Mouse (Mus musculus) Muller cell, postnatal 12 days (primary cell): ENCODE results near the gene Kat2b.
A peak's percentile ranks its signal among the peaks of the same experiment; 100 is the strongest.
"Not testable (repeated sequence)": the region's sequence is repeated elsewhere in the genome, so short reads cannot be mapped to it uniquely, and the experiment has no call there.

Source experiments
- DNase-seq: peaks from one replicate; pipeline ENCODE4 v3.0.0-alpha.2; 2015; ENCODE audit errors: inconsistent ontology term

The Kat2b gene

DNA sequence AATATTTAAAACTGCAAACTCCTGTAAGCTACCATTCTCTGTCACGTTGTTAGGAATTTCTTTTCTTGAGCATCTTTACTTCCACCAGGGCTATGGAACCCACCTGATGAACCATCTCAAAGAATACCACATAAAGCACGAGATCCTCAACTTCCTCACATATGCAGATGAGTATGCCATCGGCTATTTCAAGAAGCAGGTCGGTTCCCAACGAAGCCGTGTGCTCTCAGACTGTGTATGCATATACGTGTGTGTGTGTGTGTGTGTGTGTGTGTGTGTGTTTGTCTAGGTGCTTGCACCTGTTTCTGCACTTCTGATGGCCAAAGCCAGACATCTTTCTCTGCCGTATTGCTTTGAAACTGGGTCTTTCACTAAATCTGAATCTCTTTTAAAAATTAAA is 92.6 kb downstream of the Kat2b start:
- DNase-seq = no peak

DNA sequence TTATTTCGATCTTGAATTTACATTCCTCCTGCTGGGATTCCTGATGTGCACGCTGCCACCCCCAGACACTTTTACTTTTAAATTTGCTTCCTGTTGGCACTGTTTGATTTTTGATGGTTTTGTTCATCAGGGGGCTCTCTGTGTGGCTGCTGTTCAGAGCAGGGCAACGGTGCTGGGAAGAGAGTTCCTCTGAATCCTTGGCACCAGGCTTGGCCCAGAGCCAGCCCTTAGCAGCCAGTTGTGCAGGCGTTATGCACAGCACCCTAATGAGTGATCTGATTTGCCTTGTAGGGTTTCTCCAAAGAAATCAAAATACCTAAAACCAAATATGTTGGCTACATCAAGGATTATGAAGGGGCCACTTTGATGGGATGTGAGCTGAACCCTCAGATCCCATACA is 93.1 kb downstream of the Kat2b start:
- no peak for DNase-seq

DNA sequence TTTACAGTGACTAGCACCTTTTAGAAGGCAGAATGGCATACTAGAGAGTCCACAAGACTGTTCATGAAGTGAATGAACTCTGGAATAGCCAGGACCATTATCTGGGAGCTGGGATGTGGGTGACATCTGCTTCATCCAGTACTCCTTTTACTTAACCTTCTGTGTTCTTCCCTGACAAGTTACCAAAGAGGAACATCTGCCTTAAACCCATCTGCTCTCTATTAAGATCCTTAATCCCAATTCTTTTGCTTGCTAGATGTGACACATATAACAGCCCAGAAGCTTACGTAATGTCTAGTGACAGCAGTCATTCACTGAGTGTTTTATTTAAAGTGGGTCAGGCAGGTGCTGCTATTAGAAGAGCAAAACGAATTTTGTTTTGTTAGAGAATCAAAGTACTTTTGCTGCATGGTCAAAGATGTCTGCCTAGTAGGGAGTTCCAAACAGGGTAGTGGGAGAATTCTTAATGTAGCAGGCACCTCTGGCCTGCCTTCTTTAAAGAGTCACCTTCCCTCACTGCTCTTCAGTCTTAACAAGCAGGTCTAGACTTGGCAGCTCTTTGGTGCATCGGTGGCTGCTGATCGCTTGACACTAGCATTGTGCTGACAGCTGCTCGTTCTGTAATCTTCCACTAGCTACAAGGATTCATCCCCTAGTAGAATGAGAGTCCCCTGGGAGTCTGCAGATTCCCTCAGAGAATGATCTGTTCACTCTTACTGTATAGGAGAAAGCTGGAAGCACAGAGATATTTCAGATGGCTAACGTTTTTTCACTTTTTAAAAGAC is 94.6 kb downstream of the Kat2b start:
- DNase-seq = no peak

DNA sequence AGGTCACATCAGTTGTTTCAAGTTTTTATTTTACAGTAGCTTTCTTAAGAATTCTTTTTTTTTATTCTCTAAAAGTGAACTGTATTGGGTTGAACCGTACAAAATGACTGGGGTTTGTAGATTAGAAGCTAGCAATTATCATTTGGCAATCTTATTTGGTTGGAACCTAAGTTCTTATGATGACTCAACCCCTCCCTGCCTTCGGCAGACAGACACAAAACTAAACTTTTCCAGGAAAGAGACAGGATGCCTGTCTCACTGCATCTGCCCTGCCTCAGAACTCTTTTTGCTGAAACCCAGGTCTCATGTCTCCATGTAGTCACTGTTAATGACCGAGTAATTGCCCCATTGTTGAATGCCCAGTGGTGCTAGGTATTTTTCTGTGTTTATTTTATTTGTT is 97.6 kb downstream of the Kat2b start:
- DNase-seq = no peak

DNA sequence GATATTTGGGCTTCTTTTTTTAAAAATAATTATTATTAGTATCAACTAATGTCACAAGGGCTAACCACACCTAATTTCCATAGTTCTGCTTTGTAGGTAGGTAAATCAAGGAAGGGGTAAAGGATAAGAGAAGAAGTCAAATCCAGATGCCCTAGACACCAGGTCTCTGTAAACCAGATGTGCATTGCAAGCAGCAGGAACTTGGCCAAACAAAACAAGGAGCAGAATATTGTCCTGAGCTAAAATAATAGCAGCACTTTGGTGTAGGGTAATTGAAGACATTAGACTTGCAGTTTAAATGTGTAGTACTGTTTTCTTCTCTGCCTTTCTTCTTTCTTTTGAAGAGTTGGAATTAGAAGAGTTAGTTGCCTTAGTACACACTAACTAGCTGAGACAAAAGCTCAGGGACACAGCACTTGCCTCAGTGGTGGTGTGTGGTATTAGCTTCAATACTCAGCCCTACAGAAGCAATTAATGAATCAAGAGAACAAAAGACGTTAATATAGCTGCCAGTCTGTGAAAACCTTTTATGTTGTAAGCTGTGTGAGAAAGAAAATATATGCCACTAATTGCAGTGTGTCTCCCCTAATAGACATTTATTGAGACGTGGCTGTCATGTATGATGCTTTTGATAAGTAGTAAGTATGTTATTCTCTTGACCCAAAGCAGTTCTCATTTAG is 98.2 kb downstream of the Kat2b start:
- no peak for DNase-seq

DNA sequence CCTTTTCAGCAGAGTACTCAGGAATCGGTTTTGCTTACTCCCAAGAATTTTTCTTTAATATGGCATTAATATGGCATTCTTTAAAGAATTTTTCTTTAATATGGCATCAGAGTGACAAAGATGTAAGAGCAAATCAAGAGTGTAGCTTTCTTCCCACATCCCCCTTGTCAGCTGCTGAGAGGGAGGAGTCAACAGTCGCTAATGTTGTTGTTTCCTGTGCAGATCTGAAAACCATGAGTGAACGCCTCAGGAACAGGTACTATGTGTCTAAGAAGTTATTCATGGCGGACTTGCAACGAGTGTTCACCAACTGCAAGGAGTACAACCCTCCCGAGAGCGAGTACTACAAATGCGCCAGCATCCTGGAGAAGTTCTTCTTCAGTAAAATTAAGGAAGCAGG is 103.8 kb downstream of the Kat2b start:
- no peak for DNase-seq

DNA sequence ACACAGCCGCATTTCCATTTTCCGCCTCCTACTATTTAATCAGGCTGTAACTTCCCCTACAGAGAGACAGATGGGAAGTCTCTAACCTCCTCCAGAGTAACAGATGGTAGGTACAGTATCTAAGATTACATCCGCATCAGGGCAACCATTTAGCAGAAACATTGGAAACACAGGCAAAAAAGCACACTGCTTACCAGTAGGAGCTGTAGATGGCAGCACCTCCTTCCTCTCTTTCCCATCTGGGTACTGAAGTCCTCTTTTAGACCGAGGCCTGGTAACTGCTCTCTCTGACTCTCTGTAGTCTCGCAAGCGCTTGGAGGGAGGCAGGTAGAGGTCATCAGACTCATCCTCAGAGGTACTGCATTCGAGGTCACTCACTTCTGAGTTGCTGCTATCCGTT is 112.1 kb downstream of the Kat2b start:
- DNase-seq = peak; percentile 11

DNA sequence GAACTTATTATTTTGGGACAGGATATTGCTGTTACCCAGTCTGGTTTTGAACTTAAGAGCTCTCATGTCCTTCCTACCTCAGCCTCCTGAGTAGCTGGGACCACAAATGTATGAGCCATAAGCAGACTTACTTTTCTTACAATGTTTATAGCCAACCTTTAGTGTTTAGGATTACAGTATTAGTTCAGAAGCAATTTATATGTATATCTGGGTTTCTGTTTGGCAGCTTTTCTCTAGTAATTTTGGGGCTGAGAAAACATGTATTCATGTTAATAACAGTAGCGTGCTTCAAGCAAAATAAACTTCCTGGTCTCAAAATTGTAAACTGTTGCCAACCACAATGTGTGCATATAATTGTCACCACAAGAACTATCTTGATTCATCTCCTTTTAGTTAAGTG is 121.7 kb downstream of the Kat2b start:
- DNase-seq = peak; percentile 6

DNA sequence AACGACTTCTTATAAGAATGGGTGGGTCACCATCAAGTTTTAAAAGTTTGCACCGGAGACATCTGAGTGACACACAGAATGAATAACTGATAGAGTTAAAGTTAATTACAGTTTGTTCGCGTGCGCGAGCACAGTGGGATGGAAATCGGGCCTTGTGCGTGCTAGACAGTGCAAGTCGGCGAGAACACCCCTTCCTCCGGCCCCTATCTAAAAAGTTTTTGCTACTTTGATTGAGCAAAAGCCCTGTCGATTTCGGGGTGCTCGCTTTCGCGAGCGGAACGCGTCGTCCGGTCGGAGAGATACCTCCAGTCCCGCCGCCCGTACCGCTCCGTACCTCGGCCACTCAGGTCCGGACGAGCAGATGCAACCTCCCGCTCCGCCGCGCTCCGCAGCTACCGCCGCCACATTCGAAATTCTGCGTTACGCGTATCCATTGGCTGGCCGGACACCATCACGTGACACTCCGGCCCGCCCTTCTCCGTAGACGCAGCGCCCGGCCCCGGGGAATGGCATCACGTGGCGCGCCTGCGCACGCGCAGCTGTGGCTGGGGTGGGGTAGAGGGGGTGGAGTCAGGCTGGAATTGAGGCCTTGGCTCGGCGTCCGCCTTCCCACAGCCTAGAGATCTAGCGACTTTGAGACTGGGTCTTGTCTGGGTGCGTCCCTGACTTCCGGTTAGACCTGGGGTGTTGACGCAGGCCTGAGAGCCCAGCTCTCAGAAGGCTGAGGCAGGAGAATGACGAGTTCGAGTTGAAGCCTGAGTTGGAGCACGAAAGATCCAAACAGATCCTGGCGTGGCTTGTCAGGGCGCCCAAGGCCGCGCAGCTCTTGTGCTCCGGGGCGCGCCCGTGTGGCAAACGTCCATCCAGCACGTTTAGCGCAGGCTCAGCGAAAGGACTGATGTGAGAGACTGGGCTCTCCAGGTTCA is 122.5 kb downstream of the Kat2b start, which contains the start of gene Sgo1:
Sgo1 (minus strand) TSS at position 457 of the 926 bp plus-strand sequence.
- peak; percentile 99 for DNase-seq

DNA sequence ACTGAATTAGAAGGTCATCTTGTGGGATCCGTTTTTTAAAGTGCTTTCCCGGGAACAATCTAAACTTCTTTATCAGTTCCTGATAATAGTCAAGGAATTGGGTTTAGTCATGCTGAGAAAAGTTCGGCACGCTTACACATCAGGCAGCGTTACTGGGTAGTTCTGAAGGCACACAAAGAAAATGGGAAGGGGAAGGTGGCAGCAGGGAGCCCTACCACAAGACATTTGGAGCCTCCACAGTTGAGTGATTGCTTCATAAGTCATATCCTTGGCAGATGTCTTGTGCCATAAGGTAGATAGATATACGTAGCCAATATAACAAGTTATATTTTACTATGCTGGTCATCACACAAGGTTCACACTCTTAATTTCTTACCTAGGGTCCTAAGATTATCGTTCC is 123.3 kb downstream of the Kat2b start:
- no peak for DNase-seq

DNA sequence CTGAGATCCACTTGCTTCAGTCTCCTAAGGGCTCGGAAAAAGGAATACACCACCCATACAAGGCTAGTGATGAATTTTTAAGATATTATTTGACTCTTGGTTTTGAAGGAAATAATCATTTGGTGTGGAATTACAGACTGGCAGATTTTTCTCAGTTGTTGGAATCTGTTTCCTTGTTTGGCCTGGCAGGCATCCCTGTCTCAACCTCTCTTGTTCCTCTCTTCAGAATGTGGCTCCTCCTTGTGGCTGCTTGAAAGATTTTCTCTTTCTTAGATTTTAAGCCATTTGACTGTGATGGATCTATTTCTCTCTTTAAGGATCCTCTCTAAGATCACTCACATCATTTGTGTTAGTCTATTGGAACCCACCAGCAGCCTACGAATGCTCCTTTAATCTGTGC is 127.4 kb downstream of the Kat2b start:
- DNase-seq = peak; percentile 49

DNA sequence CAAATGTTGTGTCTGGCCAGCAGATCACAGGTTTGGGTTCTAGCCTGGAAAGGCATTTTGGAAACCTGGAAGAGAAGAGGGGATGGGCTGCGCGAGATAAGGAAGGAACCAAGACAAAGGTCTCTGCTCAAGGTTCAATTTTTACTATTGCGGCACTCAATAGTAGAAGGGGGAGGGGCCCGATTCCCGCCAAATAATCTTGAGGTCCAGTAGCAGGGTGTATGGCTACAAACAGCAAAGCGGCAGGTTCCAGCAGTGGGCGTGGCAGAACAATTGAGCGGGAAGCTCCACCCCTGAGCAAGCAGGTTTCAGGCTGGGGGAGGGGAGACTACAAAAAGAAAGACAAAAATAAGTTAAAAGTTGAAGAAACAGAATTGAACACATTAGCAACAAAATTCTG is 130.9 kb downstream of the Kat2b start:
- not testable (repeated sequence) for DNase-seq

DNA sequence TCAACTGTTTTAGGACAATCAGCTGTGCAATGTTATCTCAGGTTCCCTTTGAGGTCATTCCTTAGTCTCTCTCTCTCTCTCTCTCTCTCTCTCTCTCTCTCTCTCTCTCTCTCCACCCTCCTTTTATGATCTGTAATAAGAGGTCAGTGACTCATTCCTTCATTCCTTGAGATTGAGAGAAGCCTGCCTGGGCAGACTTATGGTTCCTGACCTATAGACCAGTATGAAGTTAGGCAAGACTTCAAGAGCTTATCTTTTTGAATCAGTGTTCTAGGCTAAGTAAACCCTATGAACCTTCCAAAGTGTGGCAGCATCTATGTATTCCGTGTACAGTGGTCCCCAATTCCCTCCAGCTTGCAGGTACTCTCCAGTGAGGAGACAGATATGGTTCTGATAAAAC is 147.8 kb downstream of the Kat2b start:
- DNase-seq = no peak

DNA sequence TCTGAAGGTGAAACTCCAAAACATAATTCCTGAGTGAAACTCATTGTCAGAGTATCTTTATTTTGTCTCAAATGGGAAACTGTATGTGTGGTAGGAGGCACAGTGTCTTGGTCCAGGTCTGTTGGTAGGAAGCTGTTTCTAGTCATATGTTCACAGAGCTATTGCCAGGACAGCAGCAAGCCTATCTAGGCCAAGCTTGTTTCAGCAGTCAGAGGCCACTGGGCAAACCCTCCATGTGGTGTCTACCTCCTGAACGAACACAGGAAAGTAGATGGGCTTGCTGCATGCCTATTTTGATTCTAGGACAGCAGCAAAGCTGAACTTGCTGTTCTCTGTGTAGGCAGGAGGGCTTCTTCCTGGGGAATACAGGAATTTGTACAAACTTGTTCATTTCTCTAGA is 148.5 kb downstream of the Kat2b start:
- not testable (repeated sequence) for DNase-seq

DNA sequence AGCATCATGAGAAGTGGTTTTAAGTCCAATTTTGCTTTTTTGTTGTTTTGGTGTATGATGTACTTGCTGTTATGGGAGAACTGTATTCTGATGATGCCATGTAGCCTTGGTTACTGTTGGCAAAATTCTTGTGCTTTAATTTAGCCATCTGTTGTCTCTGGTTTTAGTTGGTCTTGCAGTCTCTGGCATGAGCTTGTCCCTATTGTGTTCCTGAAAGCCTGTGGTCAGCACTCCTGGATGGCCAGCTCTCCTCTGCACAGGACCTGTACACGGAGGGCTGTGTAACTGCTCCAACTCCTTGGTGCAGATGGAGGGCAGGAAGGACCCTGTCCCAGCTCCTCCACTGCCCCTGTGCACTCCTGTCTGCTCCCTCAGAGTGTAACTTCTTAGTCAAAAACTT is 151.8 kb downstream of the Kat2b start:
- DNase-seq = no peak

DNA sequence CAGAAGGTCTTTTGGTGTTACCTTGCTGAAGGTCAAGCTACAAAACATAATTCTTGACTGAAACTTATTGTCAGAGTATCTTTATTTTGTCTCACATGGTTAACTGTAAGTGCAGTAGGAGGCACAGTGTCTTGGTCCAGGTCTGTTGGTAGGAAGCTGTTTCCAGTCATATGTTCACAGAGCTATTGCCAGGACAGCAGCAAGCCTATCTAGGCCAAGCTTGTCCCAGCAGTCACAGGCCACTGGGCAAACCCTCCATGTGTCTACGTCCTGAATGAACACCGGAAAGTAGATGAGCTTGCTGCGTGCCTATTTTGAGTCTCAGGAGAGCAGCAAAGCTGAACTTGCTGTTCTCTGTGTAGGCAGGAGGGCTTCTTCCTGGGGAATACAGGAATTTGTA is 152.3 kb downstream of the Kat2b start:
- not testable (repeated sequence) for DNase-seq
